Mouse (Mus musculus) thymus, adult 2 months (tissue): ENCODE data around the gene Auts2.

ENCODE experiments used
- CTCF ChIP-seq: fragments of 200-500 bp; IDR thresholded peaks from 2 replicates; pipeline ENCODE4 v1.5.1; 2012; ENCODE audit warnings: mild to moderate bottlenecking, control low read depth, low read length, moderate library complexity, borderline replicate concordance; ENCODE audit not compliant: control insufficient read depth, poor library complexity, insufficient read depth; ENCODE audit errors: extremely low read depth
- POLR2A ChIP-seq: fragments of 200-500 bp; IDR thresholded peaks from 2 replicates; pipeline ENCODE4 v1.6.1; 2012; ENCODE audit warnings: mild to moderate bottlenecking, low read length, control low read depth, moderate library complexity; ENCODE audit not compliant: control insufficient read depth, poor library complexity, insufficient read depth; ENCODE audit errors: extremely low read depth

DNA sequence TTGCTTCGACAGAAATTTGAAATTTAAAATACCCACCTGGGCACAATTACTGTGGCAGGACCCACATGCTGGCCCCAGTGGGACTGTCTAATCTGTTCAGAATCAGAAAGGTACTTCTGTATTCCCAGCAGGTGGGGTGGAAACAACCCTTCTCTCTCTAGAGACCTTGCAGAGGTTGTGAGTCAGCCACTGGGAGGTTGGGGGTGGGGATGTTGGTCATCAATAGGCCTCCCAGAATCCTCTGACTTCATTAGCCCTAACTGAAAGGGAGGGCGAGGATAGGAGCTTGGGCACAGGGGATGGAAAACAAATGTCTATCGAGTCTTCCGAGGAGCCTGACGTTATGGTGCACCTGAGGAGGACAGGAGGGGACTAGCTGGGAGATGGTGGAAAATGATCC, 1048.6 kb downstream of the Auts2 start:
- no peak for TF ChIP-seq POLR2A
- no peak for TF ChIP-seq CTCF
